8 mouse cellular contexts compared by ENCODE assay signal in the genomic region with DNA sequence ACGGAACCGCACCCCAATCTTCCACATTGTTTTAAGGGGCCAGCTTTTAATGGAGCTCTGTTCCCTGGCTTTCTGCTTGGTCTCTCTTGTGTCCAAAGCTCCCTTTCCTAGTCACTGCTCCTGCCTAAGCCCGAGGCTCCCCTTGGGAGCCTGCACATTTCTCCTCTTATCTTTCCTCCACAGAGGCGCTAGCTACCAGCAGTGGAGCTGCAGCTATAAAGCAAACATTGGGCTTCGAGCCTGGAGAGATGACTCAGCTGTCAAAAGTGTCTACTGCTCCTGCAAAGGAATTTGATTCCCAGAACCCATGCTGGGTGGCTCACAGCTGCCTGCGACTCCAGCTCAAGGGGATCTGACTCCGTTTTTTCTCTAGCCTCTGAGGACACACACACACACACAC. TPM values are rescaled to one million over a fixed set of nuclear protein-coding genes. Genes with fewer than 3 reads are reported as not detected.
A peak's percentile ranks its signal among the peaks of the same experiment; 100 is the strongest.
DNase-seq lines count a peak whose midpoint lies in the region; ATAC-seq lines count a peak whose summit lies in the region.

No protein-coding gene starts in this region.

- H3K27ac ChIP-seq in heart, embryonic 12.5 days (ENCODE audit: poor library complexity, severe bottlenecking) = peak overlapping the region; percentile 80

- 22% methylated on average over 7 of the region's 7 CpGs for WGBS in heart, embryonic 12.5 days

- intact Hi-C loops in left cerebral cortex, postnatal 4 days (cut with DNase I) = no loop called here

- 0 out of 2 replicates have a peak overlapping the region, but pooled peaks have one; percentile 6 for H3K9ac ChIP-seq in heart, embryonic 12.5 days

- 0 out of 2 replicates have a peak, but pooled peaks cover 4% of the 10 kb centered on the region for H3K36me3 ChIP-seq in heart, embryonic 12.5 days

- H3K4me2 ChIP-seq in heart, embryonic 12.5 days = peak overlapping the region; percentile 12; the same call in 1 of the 2 replicates

- peak; percentile 88 for ATAC-seq in common myeloid progenitor, adult 5-6 weeks (replicated peaks; ENCODE audit: low read depth, poor library complexity, severe bottlenecking)
- peak; percentile 79 for ATAC-seq in heart, embryonic 12.5 days (ENCODE audit: insufficient number of reproducible peaks, low FRiP score)
- no peak for ATAC-seq in CD4-positive, CD25-positive, alpha-beta regulatory T cell, adult 4 months

- DNase-seq in left cerebral cortex, adult 11 months (ENCODE audit: low spot score) = peak; percentile 48
- DNase-seq in left cerebral cortex, postnatal 4 days = no peak
- DNase-seq in layer of hippocampus, postnatal 36 days = peak; percentile 43 to 50
- DNase-seq in right cerebral cortex, postnatal 25 days = peak; percentile 64
- no peak for DNase-seq in spleen, postnatal 14 days (ENCODE audit: low spot score in 2 of 2)

- H3K4me3 ChIP-seq in heart, embryonic 12.5 days = no peak overlapping the region

- H3K9me3 ChIP-seq in heart, embryonic 12.5 days (replicated peaks) = peaks cover 14% of the 10 kb centered on the region

- no peaks in the 10 kb centered on the region for H3K27me3 ChIP-seq in heart, embryonic 12.5 days (replicated peaks)

- peaks cover 29% of the 10 kb centered on the region for H3K4me1 ChIP-seq in heart, embryonic 12.5 days (replicated peaks)

RNA-seq across cellular contexts. Expression of a gene that starts 10.7 kb away (rescaled TPM):
- total RNA-seq in left cerebral cortex, postnatal 4 days (2021) = under 1 TPM; 0.16 to 0.24 TPM
- 5.8 and 9.0 TPM in 2 replicates for total RNA-seq in common myeloid progenitor, adult 5-6 weeks (2017)
- 6.0 and 6.1 TPM in 2 replicates for polyA plus RNA-seq in heart, embryonic 12.5 days (2016; fragmentation: Nextera tagmentation; extraction: Ambion mirVana)
- under 1 TPM; 0.17 to 0.25 TPM for total RNA-seq in layer of hippocampus, postnatal 36 days (2021)
- 1 to 10 TPM; 1.2 to 1.4 TPM for polyA plus RNA-seq in CD4-positive, CD25-positive, alpha-beta regulatory T cell, adult 4 months (2017; shearing (Covaris generic))

Comparison
In these comparisons a context has a peak if more than half of its experiments do, and no peak if none do; other contexts are left out.
1. DNase-seq: peak in left cerebral cortex, adult 11 months (single experiment), layer of hippocampus, postnatal 36 days (2 of 2) and right cerebral cortex, postnatal 25 days (single experiment); none in left cerebral cortex, postnatal 4 days (single experiment) and spleen, postnatal 14 days (0 of 2).